In the genomic region with DNA sequence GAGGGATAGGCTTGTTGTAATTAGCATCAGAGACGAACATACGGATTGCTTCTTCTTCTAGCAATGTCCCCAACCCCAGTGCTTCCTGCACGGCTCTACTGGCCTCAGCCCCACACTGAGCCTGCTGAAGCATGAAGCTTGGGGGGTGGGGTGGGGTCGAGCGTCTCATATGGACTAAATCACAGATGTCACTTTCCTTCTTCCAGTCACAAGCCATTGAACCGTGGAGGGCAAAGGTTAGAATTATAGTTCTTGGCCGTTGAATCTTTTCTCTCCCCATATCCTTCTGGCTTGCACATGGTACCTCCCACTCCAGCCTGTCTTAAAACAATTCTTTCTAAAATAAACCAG, we compare ENCODE assay signal across 15 mouse cellular contexts.
DNase-seq lines count a peak whose midpoint lies in the region; ATAC-seq and TF ChIP-seq lines count a peak whose summit lies in the region.
"Had no signal": no experiment of that assay in that cellular context is flagged by ENCODE, and none has a peak within 500 bp of the region (broad histone marks: within the 10 kb centered on the region; RNA-seq: fewer than 3 reads in every experiment).

No protein-coding gene starts in this region.

- POLR2A ChIA-PET in Patski (lab: Charles Lee) = interaction anchor here (0.7 to 3.4 kb wide), 7 partner anchors 8 to 627 kb away, joined by 3 to 24 read pairs (median 7); a partner anchor contains a TSS

- WGBS in lung, embryonic 14.5 days = 57% methylated on average over 7 of the region's 7 CpGs
- WGBS in embryonic facial prominence, embryonic 15.5 days = 25% methylated on average over 7 of the region's 7 CpGs
- WGBS in forebrain, embryonic 10.5 days = 51% methylated on average over 7 of the region's 7 CpGs

- H3K4me2 ChIP-seq in lung, embryonic 14.5 days = no peak overlapping the region
- no peak overlapping the region for H3K4me2 ChIP-seq in embryonic facial prominence, embryonic 15.5 days (replicated peaks)
- H3K4me2 ChIP-seq: forebrain, embryonic 15.5 days; intestine, embryonic 15.5 days; neural tube, embryonic 12.5 days had no signal

- no peak overlapping the region for H3K4me3 ChIP-seq in lung, embryonic 14.5 days (ENCODE audit: low read depth, low read length)
- H3K4me3 ChIP-seq in embryonic facial prominence, embryonic 15.5 days (replicated peaks) = no peak overlapping the region
- no peak overlapping the region for H3K4me3 ChIP-seq in forebrain, embryonic 10.5 days
- H3K4me3 ChIP-seq: forebrain, embryonic 15.5 days; intestine, embryonic 15.5 days; neural tube, embryonic 12.5 days had no signal

- peak; percentile 36 for DNase-seq in lung, embryonic 14.5 days
- DNase-seq in lung, postnatal 14 days = no peak
- no peak for DNase-seq in Patski (ENCODE audit: low read depth, low spot score)
- peak; percentile 79 to 90 for DNase-seq in kidney, postnatal 25 days
- no peak for DNase-seq in forebrain, embryonic 10.5 days (ENCODE audit: extremely low spot score, low spot score)
- no peak for DNase-seq in testis, postnatal 14 days (ENCODE audit: low spot score)
- DNase-seq: adrenal gland, postnatal 25 days; liver; right cerebral cortex, postnatal 25 days; thymus, postnatal 25 days had no signal

- H3K4me1 ChIP-seq in lung, embryonic 14.5 days (ENCODE audit: insufficient read depth) = 0 out of 2 replicates have a peak, but pooled peaks cover 5% of the 10 kb centered on the region
- no peaks in the 10 kb centered on the region for H3K4me1 ChIP-seq in embryonic facial prominence, embryonic 15.5 days
- H3K4me1 ChIP-seq in forebrain, embryonic 10.5 days = peaks cover 8% of the 10 kb centered on the region; the same call in 1 of the 2 replicates
- H3K4me1 ChIP-seq: forebrain, embryonic 15.5 days; neural tube, embryonic 12.5 days had no signal

- no peak for TF ChIP-seq CTCF in lung, embryonic 14.5 days (IDR thresholded peaks at IDR 0.05; ENCODE audit: low read depth)
- TF ChIP-seq CTCF in Patski (IDR thresholded peaks at IDR 0.05) = no peak

- no peak overlapping the region for H3K27ac ChIP-seq in lung, embryonic 14.5 days (ENCODE audit: low read depth)
- H3K27ac ChIP-seq in embryonic facial prominence, embryonic 15.5 days (replicated peaks) = no peak overlapping the region; the same call in 1 of the 2 replicates
- H3K27ac ChIP-seq in forebrain, embryonic 10.5 days = no peak overlapping the region
- H3K27ac ChIP-seq: forebrain, embryonic 15.5 days; intestine, embryonic 15.5 days; neural tube, embryonic 12.5 days had no signal

- CTCF ChIA-PET in Patski (lab: Charles Lee) = interaction anchor here (1.0 to 1.6 kb wide), 4 partner anchors 9 to 22 kb away, joined by 3 to 8 read pairs (median 3); no protein-coding TSS in a partner anchor

- in situ Hi-C loops in Patski (cut with MboI; ENCODE audit: low pct_unique_long_range_greater_than_20kb) = no loop called here

- H3K27me3 ChIP-seq in lung, embryonic 14.5 days (ENCODE audit: insufficient read depth, low read length) = no peaks in the 10 kb centered on the region
- no peaks in the 10 kb centered on the region for H3K27me3 ChIP-seq in Patski
- no peaks in the 10 kb centered on the region for H3K27me3 ChIP-seq in embryonic facial prominence, embryonic 15.5 days
- H3K27me3 ChIP-seq in forebrain, embryonic 10.5 days (ENCODE audit: poor library complexity, severe bottlenecking) = no peaks in the 10 kb centered on the region
- H3K27me3 ChIP-seq: forebrain, embryonic 15.5 days; intestine, embryonic 15.5 days; neural tube, embryonic 12.5 days had no signal

- no peaks in the 10 kb centered on the region for H3K9me3 ChIP-seq in lung, embryonic 14.5 days (ENCODE audit: low read depth, low read length)
- H3K9me3 ChIP-seq in embryonic facial prominence, embryonic 15.5 days (replicated peaks) = no peaks in the 10 kb centered on the region
- no peaks in the 10 kb centered on the region for H3K9me3 ChIP-seq in forebrain, embryonic 10.5 days
- H3K9me3 ChIP-seq: forebrain, embryonic 15.5 days; intestine, embryonic 15.5 days; neural tube, embryonic 12.5 days had no signal

- no peak overlapping the region for H3K9ac ChIP-seq in lung, embryonic 14.5 days
- no peak overlapping the region for H3K9ac ChIP-seq in embryonic facial prominence, embryonic 15.5 days
- H3K9ac ChIP-seq: forebrain, embryonic 15.5 days; intestine, embryonic 15.5 days; neural tube, embryonic 12.5 days had no signal

- ATAC-seq in lung, embryonic 14.5 days (ENCODE audit: insufficient read depth) = no peak
- peak; percentile 60 for ATAC-seq in Patski
- 0 out of 2 replicates have a peak, but pooled peaks have one; percentile 67 for ATAC-seq in embryonic facial prominence, embryonic 15.5 days (ENCODE audit: insufficient number of reproducible peaks, low FRiP score, low TSS enrichment, low read depth)
- ATAC-seq: CD4-positive, CD25-positive, alpha-beta regulatory T cell, adult 4 months; forebrain, embryonic 15.5 days; intestine, embryonic 15.5 days had no signal

- H3K36me3 ChIP-seq in lung, embryonic 14.5 days (ENCODE audit: insufficient read depth) = no peaks in the 10 kb centered on the region
- H3K36me3 ChIP-seq in embryonic facial prominence, embryonic 15.5 days = no peaks in the 10 kb centered on the region
- no peaks in the 10 kb centered on the region for H3K36me3 ChIP-seq in forebrain, embryonic 10.5 days (replicated peaks)
- H3K36me3 ChIP-seq: forebrain, embryonic 15.5 days; intestine, embryonic 15.5 days; neural tube, embryonic 12.5 days had no signal

Comparison
In these comparisons a context has a peak if more than half of its experiments do, and no peak if none do; other contexts are left out.
1. DNase-seq: peak in lung, embryonic 14.5 days (single experiment) and kidney, postnatal 25 days (2 of 2); none in lung, postnatal 14 days (single experiment), Patski (single experiment), forebrain, embryonic 10.5 days (single experiment) and testis, postnatal 14 days (single experiment).